Mouse (Mus musculus): ENCODE data around the gene Nptx1.

DNA sequence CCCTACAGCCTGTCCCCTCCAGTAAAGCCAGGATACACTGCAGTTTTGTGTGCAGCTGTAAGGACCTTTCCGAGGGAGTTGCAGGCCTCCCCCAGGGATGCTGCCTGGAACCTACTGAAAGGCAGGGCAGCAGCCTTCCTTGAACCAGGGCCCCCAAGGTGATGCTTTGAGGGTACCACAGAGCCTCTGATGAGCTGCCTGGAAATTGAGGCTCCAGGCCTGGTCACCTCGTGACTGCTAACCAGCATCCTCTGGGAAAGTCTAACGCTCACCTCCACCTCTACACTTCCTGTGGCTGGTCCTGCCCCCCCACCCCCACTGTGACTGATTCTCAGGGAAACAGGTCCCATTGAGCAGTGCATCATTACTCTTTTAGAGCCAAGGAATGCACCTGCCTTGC lies 2.3 kb downstream of the Nptx1 start:
- TF ChIP-seq FLI1 (IDR thresholded peaks at IDR 0.05; ENCODE audit: low read length) (no peak), GATA1 (IDR thresholded peaks at IDR 0.05; ENCODE audit: borderline replicate concordance, low read length) (no peak)

All from megakaryocyte, embryonic 14.5 days (primary cell).